Mouse (Mus musculus): ENCODE results near the gene Limk1. TPM values are rescaled to one million over a fixed set of nuclear protein-coding genes. Genes with fewer than 3 reads are reported as not detected.

Gene Limk1
- total RNA-seq, 2 experiments from 2014 or later, result 7.5 to 11.8 TPM

Other genes with a start within 250 kb of the Limk1 start
- 4.9 and 5.7 TPM in 2 replicates for gene Gtf2ird1, start 231.9 kb downstream of the Limk1 start, total RNA-seq (2015)
- gene Gtf2ird1, start 231.9 kb downstream of the Limk1 start, total RNA-seq (2017), result 4.4 and 8.7 TPM in 2 replicates
- 1.8 and 1.9 TPM in 2 replicates for gene Clip2, start 136.2 kb downstream of the Limk1 start, total RNA-seq (2015)
- 3.7 and 6.7 TPM in 2 replicates for gene Clip2, start 136.2 kb downstream of the Limk1 start, total RNA-seq (2017)
- not detected in 2 replicates for gene Syna, start 128.4 kb downstream of the Limk1 start, total RNA-seq (2015)
- not detected in 2 replicates for gene Syna, start 128.4 kb downstream of the Limk1 start, total RNA-seq (2017)
- gene Rfc2, start 107.2 kb downstream of the Limk1 start, total RNA-seq (2015), result 161 and 172 TPM in 2 replicates
- 110 and 115 TPM in 2 replicates for gene Rfc2, start 107.2 kb downstream of the Limk1 start, total RNA-seq (2017)
- gene Lat2, start 73.6 kb downstream of the Limk1 start, total RNA-seq (2015), result 87.7 and 91.1 TPM in 2 replicates
- 109 and 115 TPM in 2 replicates for gene Lat2, start 73.6 kb downstream of the Limk1 start, total RNA-seq (2017)
- 160 and 176 TPM in 2 replicates for gene Eif4h, start 49.1 kb downstream of the Limk1 start, total RNA-seq (2015)
- 191 and 197 TPM in 2 replicates for gene Eif4h, start 49.1 kb downstream of the Limk1 start, total RNA-seq (2017)
- gene Eln, start 58.7 kb upstream of the Limk1 start, total RNA-seq (2015), result not detected in 2 replicates
- not detected in 2 replicates for gene Eln, start 58.7 kb upstream of the Limk1 start, total RNA-seq (2017)
- gene Tmem270, start 218.1 kb upstream of the Limk1 start, total RNA-seq (2015), result not detected in 2 replicates
- gene Tmem270, start 218.1 kb upstream of the Limk1 start, total RNA-seq (2017), result not detected in 2 replicates
- gene Cldn13, start 226.9 kb upstream of the Limk1 start, total RNA-seq (2015), result 7.8 and 8.2 TPM in 2 replicates
- 2.9 and 7.7 TPM in 2 replicates for gene Cldn13, start 226.9 kb upstream of the Limk1 start, total RNA-seq (2017)
- gene Mettl27, start 243.8 kb upstream of the Limk1 start, total RNA-seq (2015), result 0.46 and 3.0 TPM in 2 replicates
- gene Mettl27, start 243.8 kb upstream of the Limk1 start, total RNA-seq (2017), result 0.89 and 1.3 TPM in 2 replicates